Mouse (Mus musculus): ENCODE measurements around the gene Wdfy3. TPM values are rescaled to one million over a fixed set of nuclear protein-coding genes. Genes with fewer than 3 reads are reported as not detected.
"Not testable (repeated sequence)": the region's sequence is repeated elsewhere in the genome, so short reads cannot be mapped to it uniquely, and the experiment has no call there.

The Wdfy3 gene
- polyA plus RNA-seq, 1 experiment = 24.7 TPM

- no peak for DNase-seq (ENCODE audit: low spot score)
These were observed 68.7 kb downstream of the Wdfy3 start for GRCm38 (mm10) chr5:102001026-102001425.

GRCm38 (mm10) chr5:101998971-101999370, 70.8 kb downstream of the Wdfy3 start:
- DNase-seq (ENCODE audit: low spot score) = no peak

GRCm38 (mm10) chr5:101996036-101996735, 73.5 kb downstream of the Wdfy3 start:
- no peak for DNase-seq (ENCODE audit: low spot score)

GRCm38 (mm10) chr5:101995451-101995995, 74.2 kb downstream of the Wdfy3 start:
- DNase-seq (ENCODE audit: low spot score) = no peak

GRCm38 (mm10) chr5:101993996-101994395, 75.7 kb downstream of the Wdfy3 start:
- no peak for DNase-seq (ENCODE audit: low spot score)

GRCm38 (mm10) chr5:101992969-101993670, 76.6 kb downstream of the Wdfy3 start:
- DNase-seq (ENCODE audit: low spot score) = no peak

GRCm38 (mm10) chr5:101990298-101990845, 79.3 kb downstream of the Wdfy3 start:
- no peak for DNase-seq (ENCODE audit: low spot score)

- no peak for DNase-seq (ENCODE audit: low spot score)
These were observed 81.2 kb downstream of the Wdfy3 start for GRCm38 (mm10) chr5:101988476-101988875.

GRCm38 (mm10) chr5:101986694-101987093, 83.0 kb downstream of the Wdfy3 start:
- DNase-seq (ENCODE audit: low spot score) = no peak

GRCm38 (mm10) chr5:101982239-101982638, 87.5 kb downstream of the Wdfy3 start:
- DNase-seq (ENCODE audit: low spot score) = no peak

- no peak for DNase-seq (ENCODE audit: low spot score)
These were observed 90.1 kb downstream of the Wdfy3 start for GRCm38 (mm10) chr5:101979594-101979993.

GRCm38 (mm10) chr5:101972594-101972993, 97.1 kb downstream of the Wdfy3 start:
- not testable (repeated sequence) for DNase-seq (ENCODE audit: low spot score)

GRCm38 (mm10) chr5:101968153-101968851, 101.4 kb downstream of the Wdfy3 start:
- DNase-seq (ENCODE audit: low spot score) = no peak

GRCm38 (mm10) chr5:101967832-101968152, 101.9 kb downstream of the Wdfy3 start:
- DNase-seq (ENCODE audit: low spot score) = no peak

- DNase-seq (ENCODE audit: low spot score) = no peak
These were observed 106.9 kb downstream of the Wdfy3 start for GRCm38 (mm10) chr5:101962824-101963223.

GRCm38 (mm10) chr5:101959369-101959768, 110.4 kb downstream of the Wdfy3 start:
- no peak for DNase-seq (ENCODE audit: low spot score)

GRCm38 (mm10) chr5:101958941-101959340, 110.8 kb downstream of the Wdfy3 start:
- DNase-seq (ENCODE audit: low spot score) = no peak

GRCm38 (mm10) chr5:101957419-101957818, 112.3 kb downstream of the Wdfy3 start:
- DNase-seq (ENCODE audit: low spot score) = no peak

- no peak for DNase-seq (ENCODE audit: low spot score)
These were observed 115.1 kb downstream of the Wdfy3 start for GRCm38 (mm10) chr5:101954393-101955340.

- no peak for DNase-seq (ENCODE audit: low spot score)
These were observed 117.8 kb downstream of the Wdfy3 start for GRCm38 (mm10) chr5:101951918-101952317.

GRCm38 (mm10) chr5:101949323-101949722, 120.4 kb downstream of the Wdfy3 start:
- DNase-seq (ENCODE audit: low spot score) = no peak
